ENCODE assay signal across 28 mouse cellular contexts in genomic region chr3:142747673-142748072, GRCm38 (mm10). TPM values are rescaled to one million over a fixed set of nuclear protein-coding genes. Genes with fewer than 3 reads are reported as not detected.
DNase-seq lines count a peak whose midpoint lies in the region; ATAC-seq and TF ChIP-seq lines count a peak whose summit lies in the region.
"Had no signal": no experiment of that assay in that cellular context is flagged by ENCODE, and none has a peak within 500 bp of the region (broad histone marks: within the 10 kb centered on the region; RNA-seq: fewer than 3 reads in every experiment).

No protein-coding gene starts in this region.

- H3K4me3 ChIP-seq in liver, adult 2 months (ENCODE audit: insufficient read depth, low read depth, low read length), result no peak overlapping the region
- H3K4me3 ChIP-seq in kidney, embryonic 16.5 days (ENCODE audit: low read length), result no peak overlapping the region
- no peak overlapping the region for H3K4me3 ChIP-seq in liver, embryonic 16.5 days (ENCODE audit: low read depth, low read length)
- H3K4me3 ChIP-seq: embryonic facial prominence, embryonic 13.5 days; erythroblast, embryonic 14.5 days; forebrain, embryonic 12.5 days; heart, adult 2 months; heart, embryonic 13.5 days; hindbrain, embryonic 12.5 days; layer of hippocampus, adult 2 months; limb, embryonic 12.5 days; megakaryocyte, embryonic 14.5 days; myocyte; neural tube, embryonic 13.5 days; stomach, embryonic 15.5 days had no signal

- WGBS in liver, adult 2 months, result 74% methylated on average over 7 of the region's 7 CpGs
- WGBS in kidney, embryonic 16.5 days, result 89% methylated on average over 7 of the region's 7 CpGs
- 84% methylated on average over 7 of the region's 7 CpGs for WGBS in liver, embryonic 16.5 days (ENCODE audit: insufficient replicate concordance)

- H3K9me3 ChIP-seq in kidney, embryonic 16.5 days (ENCODE audit: low read length), result no peaks in the 10 kb centered on the region
- H3K9me3 ChIP-seq in liver, embryonic 16.5 days (replicated peaks; ENCODE audit: control insufficient read depth, low read length), result no peaks in the 10 kb centered on the region
- H3K9me3 ChIP-seq: embryonic facial prominence, embryonic 13.5 days; forebrain, embryonic 12.5 days; heart, embryonic 13.5 days; hindbrain, embryonic 12.5 days; limb, embryonic 12.5 days; neural tube, embryonic 13.5 days; stomach, embryonic 15.5 days had no signal

- TF ChIP-seq CTCF in liver, adult 2 months (IDR thresholded peaks at IDR 0.05; ENCODE audit: low read depth, low read length), result no peak

- ATAC-seq in kidney, embryonic 16.5 days (ENCODE audit: low FRiP score, low TSS enrichment), result peak; percentile 59
- ATAC-seq in liver, embryonic 16.5 days (ENCODE audit: low read depth), result peak; percentile 18; the same call in 1 of the 2 replicates
- ATAC-seq: activated CD4-positive, CD25-positive, alpha-beta regulatory T cell, adult 4 months; inflammation-experienced regulatory T-cells, adult 6 months; midbrain, embryonic 16.5 days had no signal

- H3K9ac ChIP-seq in liver, adult 2 months (ENCODE audit: low read depth, low read length), result no peak overlapping the region
- H3K9ac ChIP-seq in kidney, embryonic 16.5 days (replicated peaks; ENCODE audit: low read length), result no peak overlapping the region
- no peak overlapping the region for H3K9ac ChIP-seq in liver, embryonic 16.5 days (ENCODE audit: low read depth, low read length)
- H3K9ac ChIP-seq: embryonic facial prominence, embryonic 13.5 days; forebrain, embryonic 12.5 days; heart, embryonic 13.5 days; hindbrain, embryonic 12.5 days; limb, embryonic 12.5 days; lung, embryonic 14.5 days; neural tube, embryonic 13.5 days; stomach, embryonic 15.5 days had no signal

- DNase-seq in liver, adult 2 months (ENCODE audit: extremely low read depth, low read depth, low spot score), result no peak
- DNase-seq in liver, result no peak
- peak; percentile 58 for DNase-seq in kidney, postnatal 14 days
- no peak for DNase-seq in embryo, embryonic 9.5 days (ENCODE audit: extremely low spot score)
- no peak for DNase-seq in left cerebral cortex, adult 9 months (ENCODE audit: low spot score in 2 of 2)
- DNase-seq: adrenal gland, adult 8-10 months; cerebellum, adult 11-12 months; cerebellum, postnatal 14 days; gastrocnemius, postnatal 25 days; heart, adult 2 months; lung, embryonic 14.5 days; retina, postnatal 1 day had no signal

- H3K79me2 ChIP-seq in liver, adult 2 months (ENCODE audit: control insufficient read depth, insufficient read depth, low read length), result no peaks in the 10 kb centered on the region

- peak overlapping the region; percentile 96; the same call in 1 of the 2 replicates for H3K27ac ChIP-seq in liver, adult 2 months (replicated peaks; ENCODE audit: insufficient read depth, low read depth, low read length)
- H3K27ac ChIP-seq in kidney, embryonic 16.5 days (ENCODE audit: low read length), result no peak overlapping the region
- peak overlapping the region; percentile 72 for H3K27ac ChIP-seq in liver, embryonic 16.5 days (ENCODE audit: low read length)
- H3K27ac ChIP-seq: embryonic facial prominence, embryonic 13.5 days; forebrain, embryonic 12.5 days; heart, adult 2 months; heart, embryonic 13.5 days; hindbrain, embryonic 12.5 days; layer of hippocampus, adult 2 months; limb, embryonic 12.5 days; neural tube, embryonic 13.5 days; stomach, embryonic 15.5 days had no signal

- no peaks in the 10 kb centered on the region for H3K27me3 ChIP-seq in liver, adult 2 months (ENCODE audit: control insufficient read depth, insufficient read depth, low read length)
- H3K27me3 ChIP-seq in kidney, embryonic 16.5 days (ENCODE audit: insufficient read depth, low read length), result no peaks in the 10 kb centered on the region
- no peaks in the 10 kb centered on the region for H3K27me3 ChIP-seq in liver, embryonic 16.5 days (ENCODE audit: control insufficient read depth, insufficient read depth, low read depth, low read length)
- H3K27me3 ChIP-seq: embryonic facial prominence, embryonic 13.5 days; forebrain, embryonic 12.5 days; heart, embryonic 13.5 days; hindbrain, embryonic 12.5 days; limb, embryonic 12.5 days; neural tube, embryonic 13.5 days; stomach, embryonic 15.5 days had no signal

- H3K4me1 ChIP-seq in liver, adult 2 months (ENCODE audit: control insufficient read depth, insufficient read depth, low read length), result peaks cover 31% of the 10 kb centered on the region
- no peaks in the 10 kb centered on the region for H3K4me1 ChIP-seq in kidney, embryonic 16.5 days (ENCODE audit: insufficient read depth, low read length)
- H3K4me1 ChIP-seq in liver, embryonic 16.5 days (ENCODE audit: control insufficient read depth, low read depth, low read length), result no peaks in the 10 kb centered on the region
- H3K4me1 ChIP-seq: embryonic facial prominence, embryonic 13.5 days; forebrain, embryonic 12.5 days; heart, embryonic 13.5 days; hindbrain, embryonic 12.5 days; limb, embryonic 12.5 days; megakaryocyte, embryonic 14.5 days; neural tube, embryonic 13.5 days; stomach, embryonic 15.5 days had no signal

- 0 out of 2 replicates have a peak, but pooled peaks cover 2% of the 10 kb centered on the region for H3K36me3 ChIP-seq in liver, adult 2 months (ENCODE audit: control insufficient read depth, insufficient read depth, low read length)
- H3K36me3 ChIP-seq in kidney, embryonic 16.5 days (ENCODE audit: insufficient read depth, low read length), result no peaks in the 10 kb centered on the region
- H3K36me3 ChIP-seq in liver, embryonic 16.5 days (ENCODE audit: control insufficient read depth, insufficient read depth), result no peaks in the 10 kb centered on the region
- H3K36me3 ChIP-seq: embryonic facial prominence, embryonic 13.5 days; forebrain, embryonic 12.5 days; heart, embryonic 13.5 days; hindbrain, embryonic 12.5 days; limb, embryonic 12.5 days; neural tube, embryonic 13.5 days; stomach, embryonic 15.5 days had no signal

- no peak overlapping the region for H3K4me2 ChIP-seq in kidney, embryonic 16.5 days (replicated peaks; ENCODE audit: low read depth, low read length)
- H3K4me2 ChIP-seq in liver, embryonic 16.5 days (ENCODE audit: low read depth, low read length), result 0 out of 2 replicates have a peak overlapping the region, but pooled peaks have one; percentile 4
- H3K4me2 ChIP-seq: embryonic facial prominence, embryonic 13.5 days; forebrain, embryonic 12.5 days; heart, embryonic 13.5 days; hindbrain, embryonic 12.5 days; limb, embryonic 12.5 days; lung, embryonic 14.5 days; neural tube, embryonic 13.5 days; stomach, embryonic 15.5 days had no signal

- TF ChIP-seq POLR2A in liver, adult 2 months (IDR thresholded peaks at IDR 0.05; ENCODE audit: extremely low read depth, insufficient read depth, low read length), result no peak

RNA-seq across cellular contexts. Expression of gene Gtf2b, which starts 17.2 kb away (rescaled TPM):
- total RNA-seq in liver, adult 2 months (2014; rRNA removed), result 23.0 and 24.9 TPM in 2 replicates
- polyA plus RNA-seq in liver, adult 2 months (2012; rRNA removed), result 10.7 and 14.7 TPM in 2 replicates
- polyA plus RNA-seq in kidney, embryonic 16.5 days (2015; fragmentation: Nextera tagmentation; extraction: Ambion mirVana), result 80.8 and 82.9 TPM in 2 replicates
- polyA plus RNA-seq in liver, embryonic 16.5 days (2015; fragmentation: Nextera tagmentation; extraction: Ambion mirVana), result 46.1 and 47.4 TPM in 2 replicates

RNA-seq across cellular contexts. Expression of gene Kyat3, which starts 46.8 kb away (rescaled TPM):
- 369 and 383 TPM in 2 replicates for total RNA-seq in liver, adult 2 months (2014; rRNA removed)
- polyA plus RNA-seq in liver, adult 2 months (2012; rRNA removed), result 56.4 and 58.9 TPM in 2 replicates
- 24.6 and 28.0 TPM in 2 replicates for polyA plus RNA-seq in kidney, embryonic 16.5 days (2015; fragmentation: Nextera tagmentation; extraction: Ambion mirVana)
- polyA plus RNA-seq in liver, embryonic 16.5 days (2015; fragmentation: Nextera tagmentation; extraction: Ambion mirVana), result 12.4 and 14.9 TPM in 2 replicates
- polyA plus RNA-seq: erythroblast, embryonic 14.5 days had no signal
